Mouse (Mus musculus) liver, embryonic 14.5 days (tissue): ENCODE measurements around the gene Mgat4d. TPM values are rescaled to one million over a fixed set of nuclear protein-coding genes. Genes with fewer than 3 reads are reported as not detected.

ENCODE experiments used
- ATAC-seq: fragments of 200-750 bp; cut with Nextera tagmentation; 2 replicates; pipeline ENCODE4 v1.8.0; 2017; ENCODE audit warnings: moderate number of reproducible peaks, mild to moderate bottlenecking, moderate library complexity; ENCODE audit not compliant: insufficient read depth
- DNase-seq, 3 experiments: peaks; one replicate each; pipeline ENCODE4 v3.0.0-alpha.2; 2012 to 2013; ENCODE audit warnings: low read depth in 3 of 3, low spot score in 3 of 3
- H3K27ac ChIP-seq: fragments of 300-500 bp; sonication (generic); 2 replicates; pipeline ENCODE4 v1.5.1; 2014; ENCODE audit warnings: moderate library complexity, mild to moderate bottlenecking, control low read depth, inconsistent platforms
- H3K27me3 ChIP-seq: fragments of 300-500 bp; sonication (generic); 2 replicates; pipeline ENCODE4 v1.6.1; 2014; ENCODE audit warnings: mild to moderate bottlenecking, low read length, moderate library complexity; ENCODE audit not compliant: control insufficient read depth, insufficient read depth
- H3K36me3 ChIP-seq: fragments of 300-500 bp; sonication (generic); replicated peaks from 2 replicates; pipeline ENCODE4 v1.6.1; 2014; ENCODE audit warnings: low read depth; ENCODE audit not compliant: control insufficient read depth, insufficient read depth
- H3K4me1 ChIP-seq, 2 experiments: fragments of 200-500 bp in 1 of 2; fragments of 300-500 bp in 1 of 2; sonication (generic) in 1 of 2; replicated peaks; 2 replicates each; pipeline ENCODE4 v1.6.1; 2012 to 2014; ENCODE audit warnings: antibody characterized with exemption in 1 of 2, inconsistent platforms in 1 of 2, low read length in 1 of 2; ENCODE audit not compliant: control insufficient read depth in 2 of 2, insufficient read depth in 2 of 2
- H3K4me2 ChIP-seq: fragments of 300-500 bp; sonication (generic); 2 replicates; pipeline ENCODE4 v1.6.1; 2014; ENCODE audit warnings: low read depth, mild to moderate bottlenecking, control low read depth, moderate library complexity
- H3K4me3 ChIP-seq, 2 experiments: fragments of 200-500 bp in 1 of 2; fragments of 300-500 bp in 1 of 2; sonication (generic) in 1 of 2; 2 replicates each; pipeline ENCODE4 v1.5.1; 2012 to 2014; ENCODE audit warnings: low read depth in 2 of 2, low read length in 2 of 2, mild to moderate bottlenecking in 2 of 2, control low read depth in 1 of 2, inconsistent platforms in 1 of 2, moderate library complexity in 1 of 2; ENCODE audit not compliant: insufficient read depth in 1 of 2
- H3K9ac ChIP-seq: fragments of 300-500 bp; sonication (generic); replicated peaks from 2 replicates; pipeline ENCODE4 v1.6.1; 2014; ENCODE audit warnings: mild to moderate bottlenecking, control low read depth, moderate library complexity
- H3K9me3 ChIP-seq: fragments of 300-500 bp; sonication (generic); 2 replicates; pipeline ENCODE4 v1.6.1; 2016; ENCODE audit warnings: low read length, mixed read lengths; ENCODE audit not compliant: control insufficient read depth
- CTCF ChIP-seq: IDR thresholded peaks from 2 replicates; pipeline ENCODE4 v1.5.1; 2016; ENCODE audit warnings: antibody characterized with exemption, low read depth, control low read depth
- EP300 ChIP-seq: IDR thresholded peaks from 2 replicates; pipeline ENCODE4 v1.6.1; 2016; ENCODE audit warnings: antibody characterized with exemption, low read depth
- WGBS: fragments of 180-500 bp; shearing (Covaris S2); extraction: QIAGEN DNeasy Blood & Tissue Kit; methylation state at CpG from one replicate; pipeline ENCODE4 v1.1.7; 2014; ENCODE audit not compliant: insufficient replicate concordance; 5-methylcytosine and 5-hydroxymethylcytosine counted together
- polyA plus RNA-seq, 2 experiments: library from polyadenylated mRNA; depleted of rRNA in 1 of 2; stranded (reverse) in 1 of 2; unstranded in 1 of 2; fragments of >200 nt; fragmentation: Nextera tagmentation in 1 of 2; extraction: Ambion mirVana in 1 of 2; gene quantifications; 2 replicates each; pipeline versions ENCODE4 v1.2.1 to v1.2.3; 2012 to 2014

Gene Mgat4d
- polyA plus RNA-seq, 2 experiments: not detected

DNA sequence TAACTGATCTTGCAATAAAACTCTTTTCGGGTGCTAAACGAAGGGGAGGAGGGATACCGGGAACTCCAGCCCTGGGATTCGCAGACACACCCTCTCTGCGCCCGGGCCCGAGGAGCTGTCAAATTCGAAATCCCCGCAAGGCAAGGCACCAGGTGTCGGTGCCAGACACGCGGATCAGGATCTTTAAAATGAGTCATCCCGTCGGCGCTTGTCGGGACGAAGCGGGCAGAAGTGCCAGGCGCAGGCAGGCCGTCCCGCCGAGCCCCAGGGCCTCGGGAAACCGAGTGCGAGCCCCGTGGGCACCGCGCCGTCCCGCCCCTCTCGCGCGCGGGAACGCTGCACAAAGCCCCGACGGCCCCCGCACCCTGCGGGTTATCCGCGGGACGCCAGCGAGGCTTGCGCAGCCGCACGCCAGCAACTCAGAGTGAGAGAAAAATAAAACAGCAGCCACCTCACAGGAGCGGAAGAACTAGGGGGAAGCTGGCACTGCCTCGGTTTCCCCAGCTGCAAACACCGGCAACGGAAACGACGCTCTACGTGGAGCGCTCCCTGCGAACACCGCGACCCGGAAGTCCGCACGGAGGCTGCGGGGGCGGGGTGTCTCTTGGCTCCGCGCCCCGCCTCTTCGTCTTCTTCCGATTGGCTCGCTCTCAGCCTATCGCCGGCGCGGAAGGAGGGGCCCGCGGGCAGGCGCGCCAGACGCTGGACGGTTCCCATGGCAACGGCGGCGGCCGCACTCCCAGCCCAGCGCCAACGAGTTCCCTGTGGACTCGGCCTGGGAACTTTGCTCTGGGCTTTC, 16.2 kb upstream of the Mgat4d start, which contains the start of gene Elmod2:
Gene Elmod2, minus strand, starts transcription at position 588 of the 799 bp plus-strand sequence.
- peak within 1 kb of the TSS; percentile 98 for H3K4me2 ChIP-seq
- H3K4me1 ChIP-seq: peaks cover 6 to 7% of the 10 kb centered on the region in 2 experiments; a peak in 2 of 4 replicates
- no peaks in the 10 kb centered on the region for H3K27me3 ChIP-seq
- H3K27ac ChIP-seq: peak within 1 kb of the TSS; percentile 54
- peak within 1 kb of the TSS; percentile 83 for H3K9ac ChIP-seq
- H3K4me3 ChIP-seq: peak within 1 kb of the TSS; percentile 87 to 97
- no peaks in the 10 kb centered on the region for H3K9me3 ChIP-seq
- peak; percentile 100 for ATAC-seq
- WGBS: under 1% methylated on average over 84 of the region's 85 CpGs
- no peak for TF ChIP-seq EP300
- TF ChIP-seq CTCF: no peak
- DNase-seq: peak; percentile 91 to 93 (median 92)
- H3K36me3 ChIP-seq: no peaks in the 10 kb centered on the region; the same call in 1 of the 2 replicates

DNA sequence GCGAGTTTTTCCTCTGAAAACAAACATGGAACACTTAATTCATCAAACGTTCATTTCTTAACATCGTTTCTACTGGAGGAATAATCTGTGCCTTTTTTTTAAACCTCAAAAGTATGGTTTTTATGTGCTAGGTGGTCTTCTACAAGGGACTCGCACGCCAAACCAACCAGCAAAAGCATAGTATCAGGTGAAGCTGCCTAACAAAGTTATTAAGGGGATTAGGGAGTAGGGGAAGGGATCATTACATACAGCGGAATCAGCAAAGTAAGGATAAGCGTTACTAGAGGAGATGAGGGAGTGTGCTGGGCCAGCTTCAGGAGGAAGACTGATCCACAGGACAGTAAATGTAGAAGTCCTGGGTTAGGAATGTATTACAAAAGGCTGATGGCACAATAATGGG, 15.4 kb upstream of the Mgat4d start:
- no peak for DNase-seq
- Histone ChIP-seq H3K4me2 (peak overlapping the region; percentile 98), H3K27me3 (no peaks in the 10 kb centered on the region), H3K4me3 (peak overlapping the region; percentile 56 to 97), H3K9ac (peak overlapping the region; percentile 63), H3K9me3 (no peaks in the 10 kb centered on the region), H3K36me3 (no peaks in the 10 kb centered on the region; the same call in 1 of the 2 replicates), H3K27ac (no peak overlapping the region), H3K4me1 (peaks cover 6 to 7% of the 10 kb centered on the region in 2 experiments; a peak in 2 of 4 replicates)
- 19% methylated on average over 7 of the region's 7 CpGs for WGBS
- no peak for ATAC-seq
- TF ChIP-seq CTCF: no peak
- no peak for TF ChIP-seq EP300

DNA sequence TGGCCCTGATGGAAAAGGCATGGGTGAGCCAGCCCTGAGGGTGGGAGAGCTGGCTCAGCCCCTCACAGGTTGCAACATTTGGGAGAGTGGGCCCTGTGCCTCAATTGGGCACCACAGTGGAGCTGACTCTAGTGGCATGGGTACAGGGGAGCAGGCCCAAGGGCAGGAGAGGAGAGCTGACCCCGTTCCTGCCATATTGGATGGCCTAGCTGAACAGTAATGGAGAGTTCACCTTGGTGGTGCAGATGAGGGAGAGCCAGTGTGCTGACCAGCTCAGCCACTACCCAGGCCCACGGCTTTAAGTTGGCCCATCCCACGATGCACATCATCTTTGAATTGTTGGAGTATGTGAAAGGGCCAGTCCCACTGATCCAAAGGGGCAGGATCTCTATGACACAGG, 6.2 kb upstream of the Mgat4d start:
- Histone ChIP-seq H3K4me1 (no peaks in the 10 kb centered on the region), H3K9me3 (no peaks in the 10 kb centered on the region), H3K36me3 (no peaks in the 10 kb centered on the region), H3K4me2 (no peak overlapping the region), H3K27me3 (no peaks in the 10 kb centered on the region), H3K4me3 (no peak overlapping the region), H3K27ac (no peak overlapping the region), H3K9ac (no peak overlapping the region)
- no peak for ATAC-seq
- no peak for DNase-seq
- WGBS: 70% methylated on average over 3 of the region's 3 CpGs
- TF ChIP-seq CTCF (no peak), EP300 (no peak)

DNA sequence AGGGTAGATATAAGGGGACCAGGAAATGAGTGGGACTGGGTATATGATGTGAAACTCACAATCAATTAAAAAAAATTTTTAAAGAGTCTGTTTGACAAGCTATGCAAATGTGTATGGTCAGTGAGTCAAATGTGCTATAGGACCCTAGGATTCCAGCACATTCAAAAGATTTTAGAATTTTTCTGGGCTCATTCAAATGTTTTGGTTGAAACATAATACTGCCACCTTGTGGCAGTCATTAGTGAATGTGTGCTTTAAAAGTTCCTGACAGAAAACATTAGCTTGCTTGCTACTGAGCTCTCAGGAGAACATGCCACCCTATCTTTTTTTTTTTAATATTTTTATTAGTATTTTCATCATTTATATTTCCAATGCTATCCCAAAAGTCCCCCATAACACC, 5.6 kb upstream of the Mgat4d start:
- no peaks in the 10 kb centered on the region for H3K27me3 ChIP-seq
- no peaks in the 10 kb centered on the region for H3K4me1 ChIP-seq
- no peaks in the 10 kb centered on the region for H3K36me3 ChIP-seq
- H3K27ac ChIP-seq: no peak overlapping the region
- no peaks in the 10 kb centered on the region for H3K9me3 ChIP-seq
- no peak overlapping the region for H3K4me2 ChIP-seq
- DNase-seq (no peak), ATAC-seq (no peak)
- no peak overlapping the region for H3K4me3 ChIP-seq
- no peak overlapping the region for H3K9ac ChIP-seq
- TF ChIP-seq CTCF: peak; percentile 36; the same call in 1 of the 2 replicates
- TF ChIP-seq EP300: no peak

DNA sequence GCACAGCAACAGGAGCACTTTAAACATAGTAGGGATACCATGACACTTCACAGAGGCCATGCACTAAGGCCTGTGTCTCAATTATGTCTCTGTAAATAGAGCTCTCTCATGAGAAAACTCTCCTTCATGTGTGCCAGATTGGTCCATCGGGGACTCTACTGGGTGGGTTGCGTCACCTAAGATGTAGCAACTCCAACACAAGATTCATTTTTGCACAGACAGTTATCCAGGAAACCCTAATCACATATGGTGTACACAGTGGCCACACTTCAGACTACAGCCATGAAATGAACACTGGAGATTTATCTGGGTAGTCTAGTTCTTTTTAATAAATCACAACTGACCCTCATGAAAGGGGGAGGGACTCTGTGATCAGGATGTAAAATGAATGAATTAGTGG, 3.0 kb downstream of the Mgat4d start:
- Histone ChIP-seq H3K4me3 (no peak overlapping the region), H3K27me3 (no peaks in the 10 kb centered on the region), H3K9me3 (no peaks in the 10 kb centered on the region), H3K27ac (no peak overlapping the region), H3K9ac (no peak overlapping the region), H3K4me1 (no peaks in the 10 kb centered on the region), H3K36me3 (no peaks in the 10 kb centered on the region), H3K4me2 (no peak overlapping the region)
- DNase-seq: no peak
- ATAC-seq: no peak
- TF ChIP-seq CTCF (no peak), EP300 (no peak)
- 75% methylated on average over 2 of the region's 2 CpGs for WGBS
